Mouse (Mus musculus): ENCODE results near the gene Cyp2u1. TPM values are rescaled to one million over a fixed set of nuclear protein-coding genes. Genes with fewer than 3 reads are reported as not detected.

The Cyp2u1 gene
- polyA plus RNA-seq, 1 experiment from 2014 or later: 8.4 TPM

GRCm38 (mm10) chr3:131271559-131272373 is 31.3 kb downstream of the Cyp2u1 start, which contains the start of gene Hadh:
TSS of gene Hadh (minus strand) at chr3:131272101.
- peak; percentile 91 for ATAC-seq (replicated peaks; ENCODE audit: insufficient number of reproducible peaks, low FRiP score, low TSS enrichment)
- Histone ChIP-seq H3K9me3 (replicated peaks; ENCODE audit: control insufficient read depth, low read length) (no peaks in the 10 kb centered on the region), H3K4me1 (ENCODE audit: control insufficient read depth, insufficient read depth, low read length) (peaks cover 12% of the 10 kb centered on the region; the same call in 1 of the 2 replicates), H3K9ac (ENCODE audit: low read depth, low read length) (peak within 1 kb of the TSS; percentile 86), H3K27me3 (ENCODE audit: control insufficient read depth, insufficient read depth, low read length) (no peaks in the 10 kb centered on the region), H3K36me3 (ENCODE audit: control insufficient read depth, insufficient read depth, low read length) (no peaks in the 10 kb centered on the region), H3K4me2 (peak within 1 kb of the TSS; percentile 68), H3K4me3 (ENCODE audit: low read depth, low read length) (peak within 1 kb of the TSS; percentile 80), H3K27ac (ENCODE audit: low read depth, low read length) (peak within 1 kb of the TSS; percentile 85)
- under 1% methylated on average over 53 of the region's 54 CpGs for WGBS (ENCODE audit: insufficient replicate concordance)

GRCm38 (mm10) chr3:131271157-131271556 is 31.9 kb downstream of the Cyp2u1 start:
- 3% methylated on average over 8 of the region's 8 CpGs for WGBS (ENCODE audit: insufficient replicate concordance)
- peak overlapping the region; percentile 85 for H3K27ac ChIP-seq (ENCODE audit: low read depth, low read length)
- peak; percentile 71 for ATAC-seq (replicated peaks; ENCODE audit: insufficient number of reproducible peaks, low FRiP score, low TSS enrichment)
- H3K9ac ChIP-seq (ENCODE audit: low read depth, low read length): peak overlapping the region; percentile 86
- no peaks in the 10 kb centered on the region for H3K36me3 ChIP-seq (ENCODE audit: control insufficient read depth, insufficient read depth, low read length)
- peaks cover 15% of the 10 kb centered on the region for H3K4me1 ChIP-seq (ENCODE audit: control insufficient read depth, insufficient read depth, low read length)
- no peaks in the 10 kb centered on the region for H3K27me3 ChIP-seq (ENCODE audit: control insufficient read depth, insufficient read depth, low read length)
- peak overlapping the region; percentile 80 for H3K4me3 ChIP-seq (ENCODE audit: low read depth, low read length)
- H3K9me3 ChIP-seq (replicated peaks; ENCODE audit: control insufficient read depth, low read length): no peaks in the 10 kb centered on the region
- peak overlapping the region; percentile 68 for H3K4me2 ChIP-seq

- no peaks in the 10 kb centered on the region for H3K27me3 ChIP-seq (ENCODE audit: control insufficient read depth, insufficient read depth, low read length)
- no peak for ATAC-seq (replicated peaks; ENCODE audit: insufficient number of reproducible peaks, low FRiP score, low TSS enrichment)
- H3K27ac ChIP-seq (ENCODE audit: low read depth, low read length): no peak overlapping the region
- WGBS (ENCODE audit: insufficient replicate concordance): 63% methylated on average over 6 of the region's 6 CpGs
- no peak overlapping the region for H3K4me3 ChIP-seq (ENCODE audit: low read depth, low read length)
- H3K9ac ChIP-seq (ENCODE audit: low read depth, low read length): no peak overlapping the region
- peaks cover 21% of the 10 kb centered on the region for H3K4me1 ChIP-seq (ENCODE audit: control insufficient read depth, insufficient read depth, low read length)
- H3K4me2 ChIP-seq: peak overlapping the region; percentile 68
- H3K9me3 ChIP-seq (replicated peaks; ENCODE audit: control insufficient read depth, low read length): no peaks in the 10 kb centered on the region
- no peaks in the 10 kb centered on the region; the same call in 1 of the 2 replicates for H3K36me3 ChIP-seq (ENCODE audit: control insufficient read depth, insufficient read depth, low read length)
Observed at GRCm38 (mm10) chr3:131270381-131270780, 32.6 kb downstream of the Cyp2u1 start.

- H3K4me1 ChIP-seq (ENCODE audit: control insufficient read depth, insufficient read depth, low read length): peaks cover 17% of the 10 kb centered on the region
- H3K27ac ChIP-seq (ENCODE audit: low read depth, low read length): 0 out of 2 replicates have a peak overlapping the region, but pooled peaks have one; percentile 3
- no peaks in the 10 kb centered on the region for H3K27me3 ChIP-seq (ENCODE audit: control insufficient read depth, insufficient read depth, low read length)
- WGBS (ENCODE audit: insufficient replicate concordance): 70% methylated on average over 3 of the region's 3 CpGs
- no peaks in the 10 kb centered on the region for H3K9me3 ChIP-seq (replicated peaks; ENCODE audit: control insufficient read depth, low read length)
- no peak overlapping the region for H3K4me3 ChIP-seq (ENCODE audit: low read depth, low read length)
- peaks cover 6% of the 10 kb centered on the region for H3K36me3 ChIP-seq (ENCODE audit: control insufficient read depth, insufficient read depth, low read length)
- H3K9ac ChIP-seq (ENCODE audit: low read depth, low read length): no peak overlapping the region
- no peak for ATAC-seq (replicated peaks; ENCODE audit: insufficient number of reproducible peaks, low FRiP score, low TSS enrichment)
- no peak overlapping the region; the same call in 1 of the 2 replicates for H3K4me2 ChIP-seq
Observed at GRCm38 (mm10) chr3:131266366-131267050, 36.5 kb downstream of the Cyp2u1 start.

- ATAC-seq (replicated peaks; ENCODE audit: insufficient number of reproducible peaks, low FRiP score, low TSS enrichment): no peak
- no peak overlapping the region for H3K4me3 ChIP-seq (ENCODE audit: low read depth, low read length)
- H3K36me3 ChIP-seq (ENCODE audit: control insufficient read depth, insufficient read depth, low read length): peaks cover 8% of the 10 kb centered on the region
- H3K4me1 ChIP-seq (ENCODE audit: control insufficient read depth, insufficient read depth, low read length): peaks cover 12% of the 10 kb centered on the region
- no peak overlapping the region for H3K27ac ChIP-seq (ENCODE audit: low read depth, low read length)
- H3K9me3 ChIP-seq (replicated peaks; ENCODE audit: control insufficient read depth, low read length): 0 out of 2 replicates have a peak, but pooled peaks cover 2% of the 10 kb centered on the region
- no peaks in the 10 kb centered on the region for H3K27me3 ChIP-seq (ENCODE audit: control insufficient read depth, insufficient read depth, low read length)
- no peak overlapping the region for H3K9ac ChIP-seq (ENCODE audit: low read depth, low read length)
- 77% methylated on average over 8 of the region's 8 CpGs for WGBS (ENCODE audit: insufficient replicate concordance)
- no peak overlapping the region for H3K4me2 ChIP-seq
Observed at GRCm38 (mm10) chr3:131265516-131265915, 37.5 kb downstream of the Cyp2u1 start.

- no peak overlapping the region for H3K9ac ChIP-seq (ENCODE audit: low read depth, low read length)
- H3K27me3 ChIP-seq (ENCODE audit: control insufficient read depth, insufficient read depth, low read length): no peaks in the 10 kb centered on the region
- no peak overlapping the region for H3K4me3 ChIP-seq (ENCODE audit: low read depth, low read length)
- H3K9me3 ChIP-seq (replicated peaks; ENCODE audit: control insufficient read depth, low read length): 0 out of 2 replicates have a peak, but pooled peaks cover 2% of the 10 kb centered on the region
- no peak for ATAC-seq (replicated peaks; ENCODE audit: insufficient number of reproducible peaks, low FRiP score, low TSS enrichment)
- H3K27ac ChIP-seq (ENCODE audit: low read depth, low read length): no peak overlapping the region
- peaks cover 18% of the 10 kb centered on the region for H3K4me1 ChIP-seq (ENCODE audit: control insufficient read depth, insufficient read depth, low read length)
- H3K36me3 ChIP-seq (ENCODE audit: control insufficient read depth, insufficient read depth, low read length): peaks cover 10% of the 10 kb centered on the region
- no peak overlapping the region for H3K4me2 ChIP-seq
- WGBS (ENCODE audit: insufficient replicate concordance): 79% methylated on average over 15 of the region's 15 CpGs
Observed at GRCm38 (mm10) chr3:131263766-131264486, 39.1 kb downstream of the Cyp2u1 start.

- WGBS (ENCODE audit: insufficient replicate concordance): 92% methylated on average over 6 of the region's 6 CpGs
- peaks cover 8% of the 10 kb centered on the region; the same call in 1 of the 2 replicates for H3K4me1 ChIP-seq (ENCODE audit: control insufficient read depth, insufficient read depth, low read length)
- no peaks in the 10 kb centered on the region for H3K27me3 ChIP-seq (ENCODE audit: control insufficient read depth, insufficient read depth, low read length)
- 0 out of 2 replicates have a peak, but pooled peaks cover 2% of the 10 kb centered on the region for H3K9me3 ChIP-seq (replicated peaks; ENCODE audit: control insufficient read depth, low read length)
- ATAC-seq (replicated peaks; ENCODE audit: insufficient number of reproducible peaks, low FRiP score, low TSS enrichment): no peak
- H3K9ac ChIP-seq (ENCODE audit: low read depth, low read length): no peak overlapping the region
- H3K27ac ChIP-seq (ENCODE audit: low read depth, low read length): no peak overlapping the region
- no peak overlapping the region for H3K4me2 ChIP-seq
- H3K4me3 ChIP-seq (ENCODE audit: low read depth, low read length): no peak overlapping the region
- H3K36me3 ChIP-seq (ENCODE audit: control insufficient read depth, insufficient read depth, low read length): peaks cover 10% of the 10 kb centered on the region
Observed at GRCm38 (mm10) chr3:131260418-131260817, 42.6 kb downstream of the Cyp2u1 start.

GRCm38 (mm10) chr3:131259392-131259965 is 43.5 kb downstream of the Cyp2u1 start:
- H3K27me3 ChIP-seq (ENCODE audit: control insufficient read depth, insufficient read depth, low read length): no peaks in the 10 kb centered on the region
- no peak overlapping the region for H3K4me3 ChIP-seq (ENCODE audit: low read depth, low read length)
- ATAC-seq (replicated peaks; ENCODE audit: insufficient number of reproducible peaks, low FRiP score, low TSS enrichment): no peak
- H3K9ac ChIP-seq (ENCODE audit: low read depth, low read length): no peak overlapping the region
- H3K36me3 ChIP-seq (ENCODE audit: control insufficient read depth, insufficient read depth, low read length): peaks cover 10% of the 10 kb centered on the region
- H3K4me2 ChIP-seq: no peak overlapping the region
- no peak overlapping the region for H3K27ac ChIP-seq (ENCODE audit: low read depth, low read length)
- 77% methylated on average over 9 of the region's 9 CpGs for WGBS (ENCODE audit: insufficient replicate concordance)
- H3K9me3 ChIP-seq (replicated peaks; ENCODE audit: control insufficient read depth, low read length): 0 out of 2 replicates have a peak, but pooled peaks cover 2% of the 10 kb centered on the region
- H3K4me1 ChIP-seq (ENCODE audit: control insufficient read depth, insufficient read depth, low read length): peaks cover 7% of the 10 kb centered on the region; the same call in 1 of the 2 replicates

Data from heart, embryonic 11.5 days (tissue).